Mouse (Mus musculus) R1 (cell line): ENCODE results near the gene Gramd1c.
A peak's percentile ranks its signal among the peaks of the same experiment; 100 is the strongest.

Source experiments
- DNase-seq: peaks from one replicate; pipeline ENCODE4 v3.0.0-alpha.2; 2018; ENCODE audit warnings: low read depth, low spot score

The Gramd1c gene

GRCm38 (mm10) chr16:44018986-44019548, 44.1 kb downstream of the Gramd1c start:
- DNase-seq, result no peak

- no peak for DNase-seq
These were observed 44.8 kb downstream of the Gramd1c start for GRCm38 (mm10) chr16:44018372-44018771.

- DNase-seq, result no peak
These were observed 45.4 kb downstream of the Gramd1c start for GRCm38 (mm10) chr16:44017707-44018106.

- DNase-seq, result peak; percentile 73
These were observed 47.0 kb downstream of the Gramd1c start for GRCm38 (mm10) chr16:44016164-44016563.

- DNase-seq, result no peak
These were observed 47.6 kb downstream of the Gramd1c start for GRCm38 (mm10) chr16:44015416-44016158.

GRCm38 (mm10) chr16:44011010-44011409, 52.1 kb downstream of the Gramd1c start:
- DNase-seq, result no peak

- DNase-seq, result peak; percentile 63
These were observed 61.1 kb downstream of the Gramd1c start for GRCm38 (mm10) chr16:44002086-44002485.

GRCm38 (mm10) chr16:43999541-43999940, 63.6 kb downstream of the Gramd1c start:
- no peak for DNase-seq

GRCm38 (mm10) chr16:43999111-43999510, 64.0 kb downstream of the Gramd1c start:
- no peak for DNase-seq

GRCm38 (mm10) chr16:43994623-43995022, 68.5 kb downstream of the Gramd1c start:
- DNase-seq, result no peak

GRCm38 (mm10) chr16:43986299-43986698, 76.8 kb downstream of the Gramd1c start:
- DNase-seq, result no peak

- DNase-seq, result peak; percentile 54
These were observed 83.0 kb downstream of the Gramd1c start for GRCm38 (mm10) chr16:43980110-43980609.

- no peak for DNase-seq
These were observed 83.6 kb downstream of the Gramd1c start, which contains the start of gene Zdhhc23 for GRCm38 (mm10) chr16:43979328-43980109. Gene Zdhhc23, minus strand, starts transcription at chr16:43979791.

GRCm38 (mm10) chr16:43979010-43979327, 84.2 kb downstream of the Gramd1c start:
- peak; percentile 79 for DNase-seq

- no peak for DNase-seq
These were observed 89.4 kb downstream of the Gramd1c start for GRCm38 (mm10) chr16:43973606-43974220.

GRCm38 (mm10) chr16:43973147-43973546, 90.0 kb downstream of the Gramd1c start:
- DNase-seq, result no peak

GRCm38 (mm10) chr16:43972391-43972790, 90.8 kb downstream of the Gramd1c start:
- no peak for DNase-seq

- DNase-seq, result no peak
These were observed 91.4 kb downstream of the Gramd1c start for GRCm38 (mm10) chr16:43971741-43972140.

GRCm38 (mm10) chr16:43971189-43971588, 92.0 kb downstream of the Gramd1c start:
- DNase-seq, result no peak

GRCm38 (mm10) chr16:43970426-43970825, 92.7 kb downstream of the Gramd1c start:
- DNase-seq, result no peak

GRCm38 (mm10) chr16:43965781-43966389, 97.3 kb downstream of the Gramd1c start:
- no peak for DNase-seq
